Mouse (Mus musculus): Measurements from ENCODE around the gene Tex14.
"Not testable (repeated sequence)": the region's sequence is repeated elsewhere in the genome, so short reads cannot be mapped to it uniquely, and the experiment has no call there.

Tex14 gene

GRCm38 (mm10) chr11:87448476-87449199 is 43.8 kb downstream of the Tex14 start:
- DNase-seq (ENCODE audit: low spot score in 2 of 2): peak; percentile 81 to 91

DNA sequence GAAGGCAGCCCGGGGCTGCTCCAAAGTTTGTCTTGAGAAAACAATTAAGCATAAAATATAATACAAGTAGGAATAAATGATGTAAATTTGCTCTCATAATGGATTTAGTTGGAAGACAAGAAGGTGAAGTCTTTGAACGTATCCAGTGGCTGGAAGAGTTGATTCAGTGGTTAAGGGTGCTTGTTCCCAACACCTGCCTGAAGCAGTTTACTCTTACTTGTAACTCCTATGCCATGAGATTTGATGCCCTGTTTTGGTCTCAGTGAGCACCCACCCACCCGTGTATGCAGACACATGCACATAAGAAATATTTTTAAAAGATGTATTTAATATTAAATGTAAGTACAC is 44.3 kb downstream of the Tex14 start:
- DNase-seq (ENCODE audit: low spot score in 2 of 2): no peak

DNA sequence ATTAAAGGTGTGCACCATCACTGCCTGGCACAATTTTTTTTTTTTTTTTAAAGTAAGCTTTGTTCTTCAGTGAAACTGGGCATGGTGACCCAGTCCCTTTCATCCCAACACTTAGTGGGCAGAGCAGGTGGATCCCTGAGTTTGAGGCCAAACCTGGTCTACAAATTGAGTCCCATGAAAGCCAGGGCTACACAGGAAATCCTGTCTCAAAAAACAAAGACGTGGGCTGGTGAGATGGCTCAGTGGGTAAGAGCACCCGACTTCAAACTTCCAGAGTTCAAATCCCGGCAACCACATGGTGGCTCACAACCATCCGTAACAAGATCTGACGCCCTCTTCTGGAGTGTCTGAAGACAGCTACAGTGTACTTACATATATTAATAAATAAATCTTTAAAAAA is 45.0 kb downstream of the Tex14 start:
- not testable (repeated sequence) for DNase-seq (ENCODE audit: low spot score in 2 of 2)

- not testable (repeated sequence) for DNase-seq (ENCODE audit: low spot score in 2 of 2)
These were observed 47.9 kb downstream of the Tex14 start for GRCm38 (mm10) chr11:87452779-87453178.

GRCm38 (mm10) chr11:87453216-87454034 is 48.6 kb downstream of the Tex14 start:
- no peak for DNase-seq (ENCODE audit: low spot score in 2 of 2)

- no peak for DNase-seq (ENCODE audit: low spot score in 2 of 2)
These were observed 49.3 kb downstream of the Tex14 start for GRCm38 (mm10) chr11:87454035-87454690.

DNA sequence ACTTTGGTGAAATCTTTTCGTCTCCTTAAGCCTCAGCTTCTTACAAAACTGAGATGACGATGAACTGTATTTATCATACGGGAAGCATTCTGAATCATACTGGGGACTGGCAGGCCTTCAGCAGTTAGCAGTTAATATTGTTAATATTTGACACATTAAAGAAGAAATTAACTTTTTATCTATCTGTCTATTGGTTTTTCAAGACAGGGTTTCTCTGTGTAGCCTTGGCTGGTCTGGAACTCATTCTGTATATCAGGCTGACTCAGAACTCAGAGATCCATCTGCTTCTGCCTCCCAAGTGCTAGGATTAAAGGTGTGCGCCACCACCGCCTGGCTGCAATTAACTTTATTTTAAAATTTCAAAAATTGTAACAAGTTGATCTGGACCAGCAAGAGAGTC is 50.7 kb downstream of the Tex14 start:
- no peak for DNase-seq (ENCODE audit: low spot score in 2 of 2)

DNA sequence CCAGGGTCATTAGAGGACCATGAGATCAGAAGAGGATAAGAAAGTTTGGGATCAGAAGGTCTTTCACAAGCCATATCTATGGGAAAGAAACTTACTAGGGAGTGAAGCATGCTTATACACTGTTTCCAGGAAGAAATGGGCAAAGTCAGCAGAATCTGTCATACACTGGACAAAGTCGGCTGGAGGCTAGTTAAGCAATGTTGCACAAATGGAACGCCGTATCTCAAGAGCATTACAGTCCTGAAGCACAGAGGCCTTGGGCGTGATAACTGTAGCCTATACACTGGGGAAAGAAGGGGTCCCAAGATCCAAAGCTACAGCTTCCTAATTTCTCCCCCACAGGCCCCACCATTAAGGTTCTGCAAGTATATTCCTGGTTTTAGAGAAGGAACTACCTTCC is 51.1 kb downstream of the Tex14 start:
- peak in 1 of 2 experiments; percentile 5 for DNase-seq (ENCODE audit: low spot score in 2 of 2)

DNA sequence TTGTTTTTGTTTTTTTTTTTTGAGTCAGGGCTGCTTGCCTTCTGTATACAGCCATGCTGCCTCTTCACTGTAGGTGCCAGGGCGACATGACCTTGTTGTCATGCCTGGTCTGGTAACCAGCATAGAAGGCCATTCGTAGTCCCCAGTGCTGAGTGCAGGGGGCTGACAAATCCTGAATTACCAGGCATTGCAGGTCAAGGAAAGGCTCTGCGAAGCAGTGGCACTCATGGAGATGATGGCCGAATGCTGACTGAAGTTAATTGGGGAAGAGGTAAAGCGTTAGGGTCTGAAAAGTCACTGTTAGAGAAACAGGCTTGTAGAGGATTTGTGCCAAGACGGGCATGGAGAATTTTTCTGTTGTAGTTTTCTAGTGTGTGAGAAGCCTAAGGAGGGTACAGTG is 55.7 kb downstream of the Tex14 start:
- no peak for DNase-seq (ENCODE audit: low spot score in 2 of 2)

DNA sequence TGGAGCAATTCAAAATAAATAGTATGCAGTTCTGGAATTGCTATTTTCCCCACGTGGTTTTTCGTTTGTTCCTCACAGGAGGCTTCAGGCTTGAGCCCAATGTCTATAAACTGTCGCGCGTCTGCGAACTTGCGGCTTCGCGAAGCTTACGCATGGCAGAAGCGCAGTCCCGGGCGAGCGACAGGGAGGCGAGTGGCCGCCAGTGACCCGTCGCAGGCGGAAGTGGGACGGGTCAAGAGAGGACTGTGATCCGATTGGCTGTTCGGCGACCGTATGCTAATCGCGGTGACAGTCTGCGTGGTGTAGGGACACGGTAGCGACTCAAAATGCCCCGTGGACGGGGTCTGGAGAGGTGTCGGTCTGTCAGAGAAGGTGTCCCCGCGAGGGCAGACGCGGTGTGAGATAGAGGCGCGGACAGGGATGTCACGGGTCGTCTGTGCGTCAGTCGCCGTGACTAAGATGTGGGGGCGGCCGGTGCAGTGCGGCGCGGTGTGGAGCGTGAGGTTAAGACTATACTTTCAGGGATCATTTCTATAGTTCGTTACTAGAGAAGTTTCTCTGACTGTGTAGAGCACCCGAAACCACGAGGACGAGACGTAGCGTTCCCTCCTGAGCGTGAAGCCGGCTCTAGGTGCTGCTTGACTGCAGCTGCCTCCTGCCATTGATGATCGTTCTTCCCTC is 57.1 kb downstream of the Tex14 start:
- peak; percentile 86 to 91 for DNase-seq (ENCODE audit: low spot score in 2 of 2)

GRCm38 (mm10) chr11:87462461-87463242 is 57.8 kb downstream of the Tex14 start:
- DNase-seq (ENCODE audit: low spot score in 2 of 2): peak; percentile 50 to 76

- DNase-seq (ENCODE audit: low spot score in 2 of 2): peak in 1 of 2 experiments; percentile 6
These were observed 58.3 kb downstream of the Tex14 start for GRCm38 (mm10) chr11:87463243-87463540.

GRCm38 (mm10) chr11:87463792-87464430 is 59.0 kb downstream of the Tex14 start:
- peak in 1 of 2 experiments; percentile 5 for DNase-seq (ENCODE audit: low spot score in 2 of 2)

GRCm38 (mm10) chr11:87465990-87466593 is 61.2 kb downstream of the Tex14 start:
- no peak for DNase-seq (ENCODE audit: low spot score in 2 of 2)

- DNase-seq (ENCODE audit: low spot score in 2 of 2): no peak
These were observed 62.8 kb downstream of the Tex14 start for GRCm38 (mm10) chr11:87467491-87468277.

DNA sequence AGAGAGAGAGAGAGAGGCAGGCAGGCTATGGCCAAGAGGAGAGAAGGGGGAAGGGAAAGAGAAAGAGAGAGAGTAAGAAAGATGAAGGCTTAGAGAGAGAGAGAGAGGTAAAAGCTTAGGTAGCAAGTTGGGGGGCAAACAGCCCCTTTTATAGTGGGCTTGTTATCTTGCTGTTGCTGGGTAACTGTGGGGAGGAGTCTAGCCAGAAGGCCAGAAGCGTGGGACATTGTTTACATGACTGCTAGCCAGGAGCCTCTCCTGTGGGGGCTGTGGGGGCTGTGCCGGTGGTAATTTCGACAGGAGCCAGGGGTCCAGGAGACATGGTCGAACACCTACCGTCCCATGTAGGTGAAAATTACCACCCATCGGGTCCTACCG is 63.4 kb downstream of the Tex14 start:
- no peak for DNase-seq (ENCODE audit: low spot score in 2 of 2)

GRCm38 (mm10) chr11:87468706-87469315 is 63.9 kb downstream of the Tex14 start:
- DNase-seq (ENCODE audit: low spot score in 2 of 2): no peak

DNA sequence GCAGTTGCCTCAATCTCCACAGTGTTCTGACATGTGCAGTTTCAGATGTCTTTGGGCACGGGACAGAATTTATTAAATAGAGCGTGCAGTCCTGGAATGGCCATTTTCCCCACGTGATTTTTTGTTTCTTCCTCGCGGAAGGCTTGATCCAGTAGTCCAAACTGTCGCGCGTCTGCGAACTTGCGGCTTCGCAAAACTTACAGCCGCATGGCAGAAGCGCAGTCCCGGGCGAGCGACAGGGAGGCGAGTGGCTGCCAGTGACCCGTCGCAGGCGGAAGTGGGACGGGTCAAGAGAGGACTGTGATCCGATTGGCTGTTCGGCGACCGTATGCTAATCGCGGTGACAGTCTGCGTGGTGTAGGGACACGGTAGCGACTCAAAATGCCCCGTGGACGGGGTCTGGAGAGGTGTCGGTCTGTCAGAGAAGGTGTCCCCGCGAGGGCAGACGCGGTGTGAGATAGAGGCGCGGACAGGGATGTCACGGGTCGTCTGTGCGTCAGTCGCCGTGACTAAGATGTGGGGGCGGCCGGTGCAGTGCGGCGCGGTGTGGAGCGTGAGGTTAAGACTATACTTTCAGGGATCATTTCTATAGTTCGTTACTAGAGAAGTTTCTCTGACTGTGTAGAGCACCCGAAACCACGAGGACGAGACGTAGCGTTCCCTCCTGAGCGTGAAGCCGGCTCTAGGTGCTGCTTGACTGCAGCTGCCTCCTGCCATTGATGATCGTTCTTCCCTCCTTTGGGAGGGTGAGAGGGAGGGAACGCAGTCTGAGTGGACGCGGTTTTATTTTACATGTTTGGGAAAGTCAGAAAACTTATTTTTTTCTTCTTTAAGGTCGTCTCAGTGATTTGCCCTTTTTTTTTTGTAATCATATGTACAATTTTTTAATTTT is 66.2 kb downstream of the Tex14 start:
- DNase-seq (ENCODE audit: low spot score in 2 of 2): peak; percentile 73 to 75

All from right cerebral cortex, postnatal 10 days (tissue).